In genomic region chr11:117278514-117278913, GRCm38 (mm10) we compare ENCODE assay signal across 10 mouse cellular contexts.
A peak's percentile ranks its signal among the peaks of the same experiment; 100 is the strongest.
DNase-seq lines count a peak whose midpoint lies in the region; ATAC-seq and TF ChIP-seq lines count a peak whose summit lies in the region.
"Had no signal": no experiment of that assay in that cellular context is flagged by ENCODE, and none has a peak within 500 bp of the region (broad histone marks: within the 10 kb centered on the region; RNA-seq: fewer than 3 reads in every experiment).

No protein-coding gene starts in this region.

- H3K4me1 ChIP-seq in lung, embryonic 16.5 days (replicated peaks; ENCODE audit: control insufficient read depth, insufficient read depth, low read length) = peaks cover 80% of the 10 kb centered on the region
- H3K4me1 ChIP-seq in heart, embryonic 13.5 days = peaks cover 91% of the 10 kb centered on the region
- H3K4me1 ChIP-seq in stomach, embryonic 15.5 days = peaks cover 80% of the 10 kb centered on the region

- H3K27ac ChIP-seq in gastrocnemius, adult 2 months = peak overlapping the region; percentile 48
- peak overlapping the region; percentile 38; the same call in 1 of the 2 replicates for H3K27ac ChIP-seq in lung, embryonic 16.5 days (ENCODE audit: low read length)
- H3K27ac ChIP-seq in heart, embryonic 13.5 days (replicated peaks) = peak overlapping the region; percentile 20
- peak overlapping the region; percentile 31 for H3K27ac ChIP-seq in stomach, embryonic 15.5 days

- no peaks in the 10 kb centered on the region for H3K9me3 ChIP-seq in lung, embryonic 16.5 days (ENCODE audit: control insufficient read depth, low read length)
- H3K9me3 ChIP-seq in heart, embryonic 13.5 days = no peaks in the 10 kb centered on the region
- no peaks in the 10 kb centered on the region for H3K9me3 ChIP-seq in stomach, embryonic 15.5 days

- 0 out of 2 replicates have a peak overlapping the region, but pooled peaks have one; percentile 42 for H3K9ac ChIP-seq in lung, embryonic 16.5 days (ENCODE audit: low read length)
- H3K9ac ChIP-seq in heart, embryonic 13.5 days = peak overlapping the region; percentile 67
- no peak overlapping the region for H3K9ac ChIP-seq in stomach, embryonic 15.5 days

- TF ChIP-seq CTCF in gastrocnemius, adult 2 months (IDR thresholded peaks at IDR 0.05) = no peak

- peak; percentile 35 for ATAC-seq in lung, embryonic 16.5 days (ENCODE audit: low read depth)
- ATAC-seq in heart, embryonic 13.5 days (ENCODE audit: extremely low read depth, insufficient number of reproducible peaks, low FRiP score, low TSS enrichment) = no peak
- ATAC-seq in stomach, embryonic 15.5 days (ENCODE audit: insufficient read depth, low FRiP score, low read depth) = no peak

- no peak overlapping the region for H3K4me2 ChIP-seq in lung, embryonic 16.5 days (ENCODE audit: low read depth, low read length)
- no peak overlapping the region for H3K4me2 ChIP-seq in heart, embryonic 13.5 days
- H3K4me2 ChIP-seq in stomach, embryonic 15.5 days = no peak overlapping the region

- intact Hi-C loops in gastrocnemius, adult 2 months (cut with DNase I) = no loop called here

- peaks cover 3% of the 10 kb centered on the region; the same call in 1 of the 2 replicates for H3K36me3 ChIP-seq in lung, embryonic 16.5 days (ENCODE audit: control insufficient read depth, insufficient read depth, low read length)
- H3K36me3 ChIP-seq in heart, embryonic 13.5 days = no peaks in the 10 kb centered on the region
- no peaks in the 10 kb centered on the region for H3K36me3 ChIP-seq in stomach, embryonic 15.5 days

- no peaks in the 10 kb centered on the region for H3K27me3 ChIP-seq in lung, embryonic 16.5 days (ENCODE audit: control insufficient read depth, insufficient read depth, low read depth, low read length)
- peaks cover 11% of the 10 kb centered on the region for H3K27me3 ChIP-seq in heart, embryonic 13.5 days (replicated peaks)
- no peaks in the 10 kb centered on the region for H3K27me3 ChIP-seq in stomach, embryonic 15.5 days (replicated peaks)
- H3K27me3 ChIP-seq: CH12.LX had no signal

- peak; percentile 53 for DNase-seq in gastrocnemius, adult 2 months
- DNase-seq in gastrocnemius, adult 18-20 months (ENCODE audit: low spot score) = no peak
- no peak for DNase-seq in lung, adult 18-20 months
- no peak for DNase-seq in frontal cortex, postnatal 25 days (ENCODE audit: low spot score in 2 of 2)
- no peak for DNase-seq in B cell, adult 2 months
- DNase-seq: cerebellum, postnatal 14 days had no signal

- H3K4me3 ChIP-seq in gastrocnemius, adult 2 months = no peak overlapping the region
- no peak overlapping the region for H3K4me3 ChIP-seq in lung, embryonic 16.5 days (ENCODE audit: low read length)
- H3K4me3 ChIP-seq in heart, embryonic 13.5 days = no peak overlapping the region
- H3K4me3 ChIP-seq in stomach, embryonic 15.5 days (replicated peaks) = no peak overlapping the region

- WGBS in lung, embryonic 16.5 days = 42% methylated on average over 13 of the region's 13 CpGs
- WGBS in heart, embryonic 13.5 days = 35% methylated on average over 13 of the region's 13 CpGs
- WGBS in stomach, embryonic 15.5 days = 48% methylated on average over 13 of the region's 13 CpGs
